Mouse (Mus musculus): Measurements from ENCODE around the gene Fam186b. TPM values are rescaled to one million over a fixed set of nuclear protein-coding genes. Genes with fewer than 3 reads are reported as not detected.

Fam186b gene
- total RNA-seq (2023), result not detected

DNA sequence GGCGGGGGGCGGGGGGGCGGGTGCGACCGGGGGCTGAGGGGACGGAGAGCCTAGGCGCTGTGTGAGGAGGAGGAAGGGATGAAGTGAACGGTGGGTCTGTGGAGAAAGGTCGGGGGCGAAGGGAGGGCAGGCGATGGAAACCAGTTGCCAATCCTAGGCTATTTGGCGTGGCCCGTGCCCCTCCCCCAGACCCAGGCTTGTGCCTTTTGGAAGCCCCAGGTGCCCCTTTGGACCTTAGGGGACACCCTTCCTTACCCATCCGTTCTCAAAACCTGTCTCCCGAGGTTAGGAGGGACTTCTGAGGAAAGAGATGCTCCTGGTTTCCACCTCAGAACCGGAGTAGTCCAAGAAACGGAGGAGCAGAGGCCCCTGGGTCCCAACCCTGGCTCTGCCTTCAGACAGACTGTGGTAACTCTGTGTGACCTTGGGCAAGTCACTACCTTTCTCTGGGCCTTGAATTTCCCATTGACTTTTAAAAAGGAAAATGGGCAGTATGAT lies at the start of gene Fam186b:
Fam186b (minus strand) TSS at position 405 of the 498 bp plus-strand sequence.

DNA sequence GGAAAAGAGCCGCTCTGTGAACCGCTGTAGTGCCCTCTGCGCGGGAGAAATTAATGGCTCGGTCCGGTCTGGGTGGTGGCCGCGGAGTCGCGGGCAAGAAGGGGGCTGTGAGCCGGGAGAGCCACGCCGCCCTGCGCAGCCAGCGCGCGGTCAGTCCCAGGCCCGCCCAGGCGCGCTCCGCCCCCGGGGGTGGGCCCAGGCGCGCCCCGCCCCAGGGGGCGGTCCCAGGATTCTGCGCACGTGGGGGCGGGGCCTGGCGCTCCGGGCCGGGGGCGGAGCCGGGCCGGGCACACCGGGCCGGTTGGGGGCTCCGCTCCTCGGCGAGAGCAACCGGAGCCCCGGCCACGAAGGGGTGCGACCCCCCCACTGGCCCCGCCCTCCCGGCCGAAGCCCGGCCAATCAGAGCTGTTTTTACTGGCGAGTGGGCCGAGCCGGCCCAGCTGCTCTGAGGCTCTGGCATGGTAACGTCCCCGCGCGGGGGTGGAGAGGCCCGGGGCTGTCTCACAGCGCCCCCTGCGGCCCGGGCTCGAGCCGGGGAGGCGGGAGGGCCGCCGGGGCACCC lies 794 bp downstream of the Fam186b start, which contains the start of gene Prpf40b:
Prpf40b (plus strand) TSS at position 275 of the 562 bp plus-strand sequence.

DNA sequence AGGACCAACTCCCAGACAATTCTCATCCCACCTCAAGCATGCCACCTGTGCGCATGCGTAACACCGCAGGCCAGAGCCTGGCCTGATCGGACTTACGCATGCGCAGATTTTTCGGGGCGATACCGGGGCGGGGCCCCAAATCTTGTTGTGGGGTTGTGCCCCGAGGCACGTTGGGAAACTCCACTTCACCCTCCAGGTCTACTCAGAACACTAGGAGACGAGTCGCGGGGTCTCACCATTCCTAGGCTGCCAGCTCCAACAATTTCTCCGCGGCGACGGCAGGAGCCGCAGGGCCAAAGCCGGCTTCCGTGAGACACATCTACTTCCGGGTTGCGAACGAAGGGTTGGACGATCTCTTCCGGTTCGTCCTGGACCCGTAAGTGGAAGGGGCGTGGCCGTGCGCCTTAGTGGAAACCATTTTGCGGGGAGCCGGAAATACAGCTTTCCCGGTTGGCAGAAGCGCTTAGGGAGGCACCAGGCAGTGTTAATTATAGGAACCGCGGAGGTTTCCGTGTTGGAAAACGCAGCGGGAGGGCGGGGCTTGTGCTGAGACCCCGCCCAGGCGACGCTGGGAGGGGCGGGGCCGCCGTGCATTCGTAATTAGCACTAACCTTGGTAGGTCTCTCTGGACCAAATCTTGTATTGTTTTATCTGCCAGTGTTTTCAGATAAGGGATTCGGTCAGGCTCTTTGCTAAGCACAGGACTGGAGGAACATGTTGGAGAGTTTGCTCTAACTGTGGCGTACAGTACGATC lies 43.9 kb downstream of the Fam186b start, which contains the start of gene Mcrs1:
Mcrs1 (minus strand) TSS at position 336 of the 755 bp plus-strand sequence.

DNA sequence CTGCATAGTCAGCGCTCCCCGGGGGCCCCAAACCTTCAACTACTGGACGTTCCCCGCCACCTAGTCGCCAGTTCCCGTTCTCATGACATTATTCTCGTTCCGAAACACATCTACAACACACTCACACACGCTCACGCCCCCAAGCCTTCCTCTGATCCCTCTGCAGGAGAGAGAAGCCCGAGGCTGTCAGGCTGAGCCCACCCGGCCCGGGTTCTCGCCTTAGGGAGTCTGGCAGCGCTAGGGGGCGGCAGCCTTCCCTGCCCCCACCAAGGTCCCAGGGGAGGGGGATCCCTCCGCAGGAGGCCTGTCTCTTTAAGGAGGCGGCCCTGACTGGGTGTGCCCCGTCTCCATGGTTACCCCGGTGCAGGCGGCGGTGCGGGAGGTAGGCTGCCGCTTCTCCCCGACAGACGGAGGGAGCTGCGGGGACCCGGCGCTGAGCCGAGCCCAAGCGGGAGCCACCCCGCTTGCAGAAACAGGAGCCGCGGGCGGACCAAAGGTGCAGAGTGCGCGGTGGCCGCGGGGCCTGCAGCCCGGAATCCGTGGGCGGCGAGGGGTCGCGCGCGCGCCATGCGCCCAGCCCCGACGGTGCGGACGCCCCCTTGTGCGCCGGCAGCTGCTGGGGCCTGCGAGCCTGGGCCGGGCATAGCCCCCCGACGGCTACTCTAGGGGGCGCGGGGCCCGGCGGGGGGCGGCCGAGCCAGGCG lies 71.3 kb downstream of the Fam186b start, which contains the start of gene Kcnh3:
Kcnh3 (plus strand) TSS at position 654 of the 704 bp plus-strand sequence.

Other genes with a start within 250 kb of the Fam186b start
- not detected for gene Prph, start 240.7 kb downstream of the Fam186b start, total RNA-seq (2023)
- gene Troap, start 221.3 kb downstream of the Fam186b start, total RNA-seq (2023), result 1 to 10 TPM in 1 of 2 experiments, not detected in 1; 2.2 TPM
- gene C1ql4, start 208.1 kb downstream of the Fam186b start, total RNA-seq (2023), result not detected
- 10 to 100 TPM in 1 of 2 experiments, 1 to 10 TPM in 1; 9.7 to 10.2 TPM for gene Dnajc22, start 202.7 kb downstream of the Fam186b start, total RNA-seq (2023)
- gene Spats2, start 170.0 kb downstream of the Fam186b start, total RNA-seq (2023), result 1 to 10 TPM in 1 of 2 experiments, under 1 TPM in 1; 0.97 to 1.0 TPM
- not detected for gene Kcnh3, start 71.0 kb downstream of the Fam186b start, total RNA-seq (2023)
- 10 to 100 TPM; 66.7 to 77.6 TPM for gene Mcrs1, start 43.9 kb downstream of the Fam186b start, total RNA-seq (2023)
- 1 to 10 TPM; 3.1 to 5.4 TPM for gene Prpf40b, start 801 bp downstream of the Fam186b start, total RNA-seq (2023)
- gene Fmnl3, start 74.6 kb upstream of the Fam186b start, total RNA-seq (2023), result 1 to 10 TPM; 9.2 to 10.0 TPM
- gene Tmbim6, start 97.0 kb upstream of the Fam186b start, total RNA-seq (2023), result 100 to 1,000 TPM; 530 to 551 TPM
- 10 to 100 TPM in 1 of 2 experiments, 1 to 10 TPM in 1; 7.6 to 11.4 TPM for gene Nckap5l, start 161.9 kb upstream of the Fam186b start, total RNA-seq (2023)
- 1 to 10 TPM; 4.7 to 5.0 TPM for gene Bcdin3d, start 178.8 kb upstream of the Fam186b start, total RNA-seq (2023)
- gene Faim2, start 232.3 kb upstream of the Fam186b start, total RNA-seq (2023), result not detected